Mouse (Mus musculus) gastrocnemius, adult 8-10 months (tissue): ENCODE measurements around the gene Mien1. TPM values are rescaled to one million over a fixed set of nuclear protein-coding genes. Genes with fewer than 3 reads are reported as not detected.

Experiments
- DNase-seq, 2 experiments: peaks; one replicate each; pipeline ENCODE4 v3.0.0; 2022; ENCODE audit warnings: low spot score in 2 of 2
- total RNA-seq, 4 experiments: library from RNA; stranded (reverse); gene quantifications; 2 replicates each; pipeline ENCODE4 v1.2.4; 2022

Mien1 gene
- total RNA-seq = 10 to 100 TPM; 34.5 to 41.7 (median 37.7) TPM

DNA sequence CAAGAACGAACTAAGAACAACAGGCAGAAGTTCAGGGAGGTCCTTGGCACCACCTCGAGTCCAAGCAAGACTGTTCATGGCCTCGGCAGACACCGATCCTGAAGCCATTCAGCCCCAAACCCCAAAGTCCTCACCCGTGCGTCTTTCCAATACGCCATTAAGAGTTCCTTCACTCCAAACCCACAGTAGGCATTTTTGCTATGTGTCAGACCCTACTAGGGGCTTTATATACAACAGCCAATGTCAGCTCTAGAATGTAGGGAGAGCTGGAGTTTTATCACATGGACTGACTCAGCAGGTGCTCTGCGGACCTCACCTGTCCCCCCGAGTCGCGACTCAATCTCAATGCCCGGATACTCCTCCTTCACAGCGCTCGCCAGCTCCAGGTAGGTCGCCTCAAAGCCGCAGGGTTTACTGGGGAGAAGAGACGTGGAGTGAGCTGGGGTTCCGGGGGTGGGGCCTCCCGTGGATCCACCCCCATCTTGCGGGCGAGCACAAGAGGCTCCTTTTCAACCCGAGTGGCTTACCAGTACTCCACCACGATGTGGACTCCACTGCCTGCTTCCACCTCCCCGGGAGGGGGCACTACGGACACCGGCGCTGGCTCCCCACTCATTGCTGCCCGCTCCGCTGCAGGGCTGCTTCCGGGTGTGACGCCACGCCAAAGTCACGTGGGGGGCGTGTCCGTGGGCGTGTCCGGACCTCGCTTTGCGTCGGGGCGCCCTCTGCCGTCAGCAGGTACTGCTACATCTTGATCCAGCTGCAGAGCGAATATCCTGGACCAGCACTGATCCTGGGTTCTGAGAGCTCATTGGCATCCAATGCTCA is at the start of gene Mien1:
Gene Mien1 (minus strand): TSS at position 661 of the 828 bp plus-strand sequence.
- peak; percentile 88 to 89 for DNase-seq

DNA sequence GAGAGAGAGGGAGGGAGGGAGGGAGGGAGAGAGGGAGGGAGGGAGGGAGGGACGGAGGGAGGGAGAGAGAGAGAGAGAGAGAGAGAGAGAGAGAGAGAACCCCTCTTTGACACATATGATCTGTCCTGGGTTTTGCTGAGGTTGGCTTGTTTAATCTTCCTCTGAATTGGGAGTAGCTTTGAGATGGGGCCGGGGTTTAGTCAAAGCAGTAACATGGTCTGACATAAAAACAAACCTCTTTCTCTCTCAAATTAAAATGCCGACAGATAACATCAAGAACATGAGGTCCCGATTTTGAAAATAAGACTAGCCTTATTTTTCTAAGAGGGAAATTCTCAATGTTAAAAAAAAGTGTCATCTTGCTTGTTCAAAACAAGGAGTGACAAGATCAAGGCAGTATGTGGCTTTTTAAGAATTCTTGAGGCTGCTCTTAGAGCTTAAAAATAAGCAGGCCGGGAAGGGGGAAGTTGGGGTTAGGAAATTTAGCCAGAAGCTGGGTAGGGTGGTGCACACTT is 48.8 kb upstream of the Mien1 start:
- DNase-seq = no peak

DNA sequence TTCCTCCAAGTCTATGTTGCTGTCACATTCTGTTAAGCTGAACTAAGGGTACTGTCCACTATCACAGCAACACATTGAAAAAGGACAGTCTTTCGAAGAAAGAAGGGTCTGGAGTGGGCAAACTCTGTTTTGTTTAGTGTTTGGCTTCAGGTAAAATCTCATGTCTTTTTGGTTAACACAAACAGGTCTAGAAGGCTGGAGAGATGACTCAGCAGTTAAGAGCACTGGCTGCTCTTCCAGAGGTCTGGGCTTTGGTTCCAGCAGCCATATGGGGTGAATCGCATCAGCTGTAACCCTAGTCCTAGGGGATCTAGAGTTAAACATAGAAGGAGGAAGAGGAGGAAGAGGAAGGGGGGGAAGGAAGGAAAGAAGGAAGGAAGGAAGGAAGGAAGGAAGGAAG is 47.0 kb upstream of the Mien1 start:
- DNase-seq = no peak

DNA sequence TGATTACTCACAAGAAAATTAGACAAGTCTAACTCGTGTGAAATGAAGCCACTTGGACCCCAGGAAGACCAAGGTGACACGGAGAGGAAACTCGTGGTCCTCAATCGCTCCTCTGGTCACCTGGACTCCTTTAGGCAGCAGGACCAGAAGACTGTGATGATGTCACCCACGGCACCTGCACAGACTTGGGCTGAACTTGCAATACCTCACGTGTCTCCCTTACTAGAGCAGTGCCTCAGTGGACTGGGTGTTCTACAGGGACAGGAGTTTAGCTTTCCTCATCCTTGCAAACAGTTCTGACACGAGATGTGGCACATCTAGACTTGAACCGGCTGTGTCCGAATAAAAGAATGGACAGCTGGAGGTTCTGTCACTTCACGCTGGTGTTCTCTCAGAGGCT is 43.3 kb upstream of the Mien1 start:
- no peak for DNase-seq

DNA sequence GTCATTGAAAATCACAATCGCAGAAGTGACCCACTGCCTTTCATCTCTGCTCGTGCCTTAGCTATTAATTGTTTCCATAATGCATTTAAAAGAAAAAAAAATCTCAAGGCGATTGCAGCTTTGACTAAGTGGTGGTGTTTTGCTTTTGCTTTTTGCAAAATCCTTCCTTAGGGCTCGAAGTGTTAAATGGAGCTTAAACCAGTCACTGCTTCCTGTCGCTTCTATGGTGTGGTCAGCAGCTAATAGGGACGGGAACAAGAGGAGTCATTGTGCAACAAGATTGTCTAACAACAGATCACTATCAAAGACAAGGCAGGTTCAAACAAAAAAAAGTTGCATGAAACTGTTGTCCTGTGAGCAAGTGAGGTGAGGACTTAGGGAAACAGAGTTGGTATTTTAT is 42.4 kb upstream of the Mien1 start:
- DNase-seq = no peak

DNA sequence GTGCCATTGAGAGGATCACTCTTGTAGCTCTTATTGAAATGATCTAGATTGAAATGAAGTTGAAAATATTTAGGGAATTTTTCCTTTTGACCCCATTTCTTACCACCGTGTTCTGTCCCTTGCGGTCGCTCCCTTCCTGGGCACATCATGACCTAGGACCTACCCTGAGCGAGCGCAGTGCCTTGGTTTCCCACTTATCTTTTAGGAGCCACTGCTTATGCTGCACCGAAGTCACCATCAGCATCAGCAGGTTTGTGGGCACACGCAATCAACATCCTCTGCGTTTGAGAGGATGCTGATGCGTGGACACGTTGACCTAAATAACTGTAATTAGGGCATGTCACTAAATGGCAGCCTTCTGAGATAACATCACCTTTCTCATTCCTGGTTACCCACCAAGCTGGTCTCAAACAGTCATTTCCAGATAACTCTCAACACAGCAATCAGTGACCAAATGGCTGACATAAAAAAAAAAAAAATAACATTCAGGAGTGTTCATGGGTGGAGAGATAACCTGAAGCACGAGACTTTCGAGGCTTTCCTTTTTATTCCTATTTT is 41.2 kb upstream of the Mien1 start:
- DNase-seq = no peak

DNA sequence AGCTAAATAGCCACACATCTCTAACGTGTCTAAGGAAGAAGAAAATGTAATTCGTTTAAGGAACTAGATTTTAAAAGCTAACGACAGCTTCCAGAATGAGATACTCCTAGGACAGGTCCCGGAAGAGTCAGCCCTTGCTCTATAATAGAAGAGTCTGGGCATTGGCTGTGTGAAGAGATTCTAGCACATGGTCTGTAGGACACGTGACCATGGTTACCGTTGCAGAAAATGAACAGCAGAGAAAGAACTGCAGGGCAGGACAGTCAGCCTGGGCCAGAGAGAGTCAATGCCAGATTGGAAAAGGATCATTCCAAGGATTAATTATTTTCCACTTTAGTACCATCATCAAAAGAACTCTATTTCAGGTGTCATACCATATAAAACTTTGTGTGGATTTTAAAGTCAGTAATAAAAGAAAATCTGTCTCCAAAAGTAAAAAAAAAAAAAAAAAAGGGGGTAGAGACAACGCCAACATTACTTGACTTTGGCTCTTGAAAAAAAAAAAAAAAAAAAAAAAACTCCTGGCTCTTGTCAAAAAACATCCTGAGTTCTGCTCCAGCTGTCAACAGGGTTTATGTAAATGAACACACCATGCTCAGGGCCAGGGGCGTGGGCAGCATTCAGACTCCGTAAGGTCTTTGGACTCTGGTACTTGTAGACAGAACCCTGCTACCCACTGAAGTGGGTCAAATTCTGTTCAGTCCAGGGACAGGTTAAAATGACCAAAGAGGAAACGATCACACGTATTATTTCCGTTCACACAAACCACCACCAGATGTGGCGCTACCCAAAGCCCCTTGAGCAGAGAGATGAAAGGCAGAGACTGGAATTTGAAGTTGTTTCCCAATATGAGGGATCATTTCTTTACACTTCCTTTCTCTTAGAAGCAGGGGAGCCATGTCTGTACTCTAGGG is 40.5 kb upstream of the Mien1 start:
- DNase-seq = no peak

DNA sequence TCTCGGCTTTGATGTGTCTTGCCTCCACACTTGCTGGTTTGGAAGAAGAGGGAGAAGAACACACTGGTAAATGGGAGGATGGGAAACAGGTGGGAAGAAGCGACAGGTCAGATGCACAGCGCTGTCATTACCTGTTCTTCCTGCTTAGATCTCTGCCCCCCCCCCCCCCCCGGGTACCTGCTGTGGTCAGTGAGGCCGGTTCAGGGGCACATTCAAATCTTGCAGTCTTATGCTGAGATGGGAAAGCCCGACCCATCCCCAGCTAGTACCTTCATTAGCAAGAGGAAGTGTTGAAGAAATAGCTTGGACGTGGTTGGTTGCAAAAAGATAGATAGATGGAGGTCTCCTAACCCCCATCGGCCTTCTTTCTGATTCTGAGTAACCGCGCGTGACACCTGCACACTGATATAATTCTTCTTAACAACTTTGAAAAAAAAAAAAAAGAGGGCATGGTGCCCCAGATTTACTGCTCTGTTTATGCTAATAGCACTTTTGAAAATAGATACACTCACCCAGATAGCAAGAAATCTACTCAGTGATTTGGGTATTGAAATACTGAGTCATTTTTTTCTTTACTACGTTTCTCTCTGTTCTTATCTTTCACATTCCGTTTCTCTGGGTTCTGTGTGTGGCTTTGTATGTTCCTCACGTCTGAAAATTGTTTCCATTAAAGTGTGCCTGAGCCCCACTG is 38.4 kb upstream of the Mien1 start:
- DNase-seq = no peak

DNA sequence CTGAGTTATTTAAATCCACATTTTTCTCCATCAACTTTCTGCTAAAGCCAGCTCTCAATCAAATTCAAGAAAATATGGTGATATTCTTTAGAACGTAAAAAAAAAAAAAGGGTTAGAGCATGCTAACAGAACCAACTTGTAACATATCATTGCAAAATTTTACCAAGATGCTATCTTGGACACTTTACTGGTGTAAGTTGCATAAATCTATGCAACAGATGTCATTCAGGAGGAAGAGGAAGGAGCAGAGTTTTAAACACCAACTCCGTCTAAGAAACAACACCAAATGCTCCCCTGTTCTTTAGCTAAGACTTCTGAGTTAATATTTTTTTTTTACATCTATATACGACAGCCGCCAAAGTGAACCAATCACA is 37.6 kb upstream of the Mien1 start:
- DNase-seq = no peak

DNA sequence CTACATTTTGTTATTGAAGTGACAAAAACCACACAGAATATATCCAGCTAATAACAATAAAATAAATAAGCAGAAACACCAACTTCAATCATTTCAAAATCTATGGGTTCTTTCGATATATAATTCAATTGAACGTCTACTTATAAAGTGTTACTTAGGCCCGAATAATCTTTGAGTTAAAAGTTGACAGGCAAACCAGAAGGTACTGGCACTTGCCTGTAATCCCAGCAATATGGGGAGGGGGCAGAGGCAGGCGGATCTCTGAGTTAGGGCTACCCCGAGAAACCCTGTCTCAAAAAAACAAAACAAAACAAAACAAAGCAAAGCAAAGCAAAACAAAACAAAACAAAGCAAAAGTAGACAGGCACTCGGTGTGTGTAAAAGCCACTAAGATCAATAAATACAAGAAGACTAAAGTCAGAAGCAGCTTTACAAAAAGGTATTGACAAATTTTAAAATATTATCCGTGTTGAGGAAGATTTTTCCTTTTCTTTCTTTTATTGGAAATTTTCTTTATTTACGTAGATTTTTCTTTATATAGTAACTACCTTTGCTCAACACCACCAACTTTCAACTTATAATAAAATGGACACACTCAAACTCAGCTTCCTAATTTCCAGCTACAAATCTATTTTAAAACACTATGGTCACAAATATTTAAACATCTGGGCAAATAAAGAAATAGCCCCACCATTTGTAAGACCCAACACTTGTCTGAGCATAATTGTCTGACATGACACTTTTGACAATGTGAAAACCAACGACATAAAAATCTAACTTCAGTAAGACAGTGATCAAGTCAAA is 37.0 kb upstream of the Mien1 start:
- DNase-seq = no peak

DNA sequence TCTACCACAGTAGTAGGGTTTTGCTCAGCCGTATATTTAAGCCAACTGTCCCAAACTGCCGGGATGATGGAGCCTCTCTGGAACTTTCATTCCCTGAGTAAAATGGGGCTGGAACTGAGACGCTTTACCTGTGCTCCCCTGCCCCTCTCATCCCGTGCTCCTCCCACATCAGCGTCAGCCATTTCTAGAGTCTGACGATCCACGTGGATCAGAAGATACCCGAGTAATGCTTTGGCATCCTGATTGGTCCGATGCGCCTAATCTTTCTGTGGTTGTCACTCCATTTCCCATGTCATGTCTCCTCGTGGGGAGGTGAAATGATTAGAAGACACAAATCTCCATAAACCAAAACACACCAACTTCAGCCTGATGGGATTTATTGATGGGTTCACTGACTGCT is 36.2 kb upstream of the Mien1 start:
- no peak for DNase-seq

DNA sequence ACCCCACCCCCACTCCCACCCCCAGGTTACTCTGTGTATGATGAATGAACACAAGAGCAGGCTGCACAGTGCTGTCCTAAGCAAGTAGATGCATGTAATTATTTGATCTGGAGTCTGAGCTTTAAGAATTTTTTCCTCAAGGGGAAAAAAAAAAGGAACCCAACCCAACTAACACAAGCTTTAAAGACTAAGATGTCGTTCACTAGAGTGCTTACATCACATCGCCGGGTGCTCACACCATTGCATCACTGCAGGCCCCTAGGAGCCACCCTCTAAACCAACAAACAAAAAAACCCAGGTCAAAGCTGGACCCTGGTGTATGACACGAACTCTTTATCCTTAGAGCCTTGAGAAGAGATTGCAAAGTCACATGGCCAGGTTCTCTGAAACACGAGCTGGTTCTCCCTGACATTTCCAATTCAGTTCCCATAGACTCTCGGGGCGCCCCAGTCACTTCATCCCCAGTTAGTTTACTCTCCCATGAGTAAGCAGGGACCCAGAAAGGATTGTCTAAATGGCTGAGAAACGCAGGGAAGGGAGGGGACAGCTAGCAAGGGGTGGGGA is 35.2 kb upstream of the Mien1 start:
- no peak for DNase-seq

DNA sequence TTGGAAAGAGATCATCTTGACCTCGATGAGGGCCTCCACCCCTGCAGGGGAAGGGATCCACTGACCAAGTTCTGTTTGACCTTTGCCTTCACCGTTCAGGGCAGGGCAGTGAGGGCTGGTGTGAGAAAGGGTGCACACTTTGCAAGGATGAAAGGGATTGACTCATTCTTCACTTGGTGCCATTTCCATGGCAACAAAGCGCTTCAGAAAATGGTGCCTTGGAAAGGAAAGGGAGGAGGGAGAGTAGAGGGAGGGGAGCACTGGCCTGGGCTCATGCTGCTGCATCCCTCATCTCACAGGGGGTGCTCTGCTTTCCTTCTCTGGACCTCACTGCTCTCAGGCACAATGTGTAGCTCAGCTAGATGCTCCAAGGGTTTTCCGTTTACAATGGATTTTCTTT is 33.9 kb upstream of the Mien1 start:
- DNase-seq = no peak

DNA sequence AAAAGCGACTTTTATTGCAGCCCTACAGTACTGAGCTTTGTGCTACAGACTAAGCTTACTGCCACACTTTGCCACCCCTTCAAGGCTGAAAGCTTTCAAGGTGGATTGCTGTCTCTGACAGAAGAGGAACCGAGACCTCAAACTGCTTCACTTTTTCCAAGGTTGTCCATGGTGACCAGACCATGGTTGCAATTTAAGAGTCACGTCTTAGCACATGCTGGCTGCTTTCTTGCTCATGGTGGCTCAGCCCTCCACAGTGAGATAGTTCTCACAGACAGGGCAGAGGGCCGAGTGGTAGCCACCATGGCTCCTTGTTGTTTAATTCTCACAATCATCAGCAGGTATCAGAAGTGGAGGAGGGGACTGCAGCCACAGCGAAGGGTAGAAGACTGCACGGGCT is 32.0 kb upstream of the Mien1 start:
- DNase-seq = no peak

DNA sequence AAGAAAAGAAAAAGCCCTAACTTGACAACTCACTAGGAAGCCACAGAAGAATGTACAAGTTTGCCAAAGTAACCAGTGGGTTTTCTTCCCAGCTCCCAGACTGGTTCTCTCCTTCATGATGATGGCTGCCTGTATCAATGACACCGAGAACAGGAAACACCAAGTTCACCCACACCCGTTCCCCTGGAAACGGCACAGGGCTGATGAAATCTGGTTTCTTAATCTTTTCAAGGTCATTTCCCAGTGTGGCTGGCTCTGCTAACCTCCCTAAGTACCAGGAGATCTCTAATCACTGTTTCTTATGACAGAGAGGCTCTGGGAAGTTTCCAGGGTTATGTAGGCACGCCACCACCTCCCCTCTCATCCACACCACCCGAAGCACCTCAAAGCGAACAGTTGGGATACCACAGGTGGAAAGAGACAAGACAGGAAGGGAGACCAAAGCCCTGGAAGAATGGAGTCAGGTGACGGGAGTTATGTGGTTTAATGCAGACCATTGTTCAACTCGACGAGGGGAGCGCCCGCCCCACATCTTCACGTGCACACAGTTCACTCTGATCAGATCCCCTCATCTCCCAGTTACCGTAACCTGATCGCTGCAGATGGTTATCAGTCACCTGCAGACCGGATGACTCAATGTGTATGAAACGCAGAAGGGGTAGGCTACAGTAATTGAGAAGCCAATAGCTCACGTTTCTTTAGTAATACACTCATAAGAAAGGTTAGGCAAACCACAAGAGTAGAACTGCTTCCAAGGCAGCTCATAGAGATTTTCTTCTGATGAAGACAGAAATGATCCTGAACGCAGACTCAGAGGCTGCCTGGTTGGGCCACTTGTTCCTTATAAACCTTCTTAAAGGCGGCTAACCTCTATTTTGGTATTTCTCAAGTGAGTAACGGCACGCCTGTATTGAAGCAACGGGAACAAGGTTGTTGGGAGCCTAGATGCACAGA is 31.2 kb upstream of the Mien1 start:
- no peak for DNase-seq

DNA sequence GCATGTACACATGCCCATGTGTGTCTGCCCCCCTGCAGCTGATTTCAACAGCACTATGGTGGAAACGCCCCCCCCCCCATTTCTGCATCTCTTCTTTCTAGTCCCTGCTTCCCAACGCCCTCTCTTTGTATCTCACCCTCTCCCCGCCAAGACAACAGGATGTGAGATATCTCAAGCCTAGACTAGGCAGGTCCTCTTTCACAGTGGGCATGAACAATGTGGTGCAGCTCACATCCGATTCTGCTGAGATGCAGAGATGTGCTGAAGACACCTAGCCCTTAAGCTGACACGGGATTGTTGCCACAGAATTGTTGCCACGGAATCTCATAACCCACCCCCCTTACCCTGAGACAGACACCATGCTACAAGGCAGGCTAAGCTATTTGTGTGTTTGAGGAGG is 25.7 kb upstream of the Mien1 start:
- no peak for DNase-seq

DNA sequence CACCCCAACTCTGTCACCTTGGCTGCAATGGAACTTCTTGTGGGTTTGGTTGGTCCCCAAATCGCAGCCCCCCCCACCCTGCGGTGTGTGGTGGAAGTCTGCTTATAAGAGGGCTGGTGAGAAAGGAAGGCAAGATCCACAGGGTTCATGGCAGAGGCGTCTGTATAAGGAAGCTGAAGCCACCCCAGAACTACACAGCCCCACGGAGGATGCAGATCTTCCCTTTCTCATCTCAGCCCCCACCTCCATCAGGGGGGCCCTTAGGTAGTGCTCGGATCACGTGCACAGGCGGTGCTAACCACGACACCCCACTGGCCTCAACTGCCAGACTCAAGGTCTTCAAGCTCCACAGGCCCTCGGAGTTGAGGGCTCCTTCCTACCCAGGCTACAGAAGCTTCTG is 25.1 kb upstream of the Mien1 start:
- no peak for DNase-seq

DNA sequence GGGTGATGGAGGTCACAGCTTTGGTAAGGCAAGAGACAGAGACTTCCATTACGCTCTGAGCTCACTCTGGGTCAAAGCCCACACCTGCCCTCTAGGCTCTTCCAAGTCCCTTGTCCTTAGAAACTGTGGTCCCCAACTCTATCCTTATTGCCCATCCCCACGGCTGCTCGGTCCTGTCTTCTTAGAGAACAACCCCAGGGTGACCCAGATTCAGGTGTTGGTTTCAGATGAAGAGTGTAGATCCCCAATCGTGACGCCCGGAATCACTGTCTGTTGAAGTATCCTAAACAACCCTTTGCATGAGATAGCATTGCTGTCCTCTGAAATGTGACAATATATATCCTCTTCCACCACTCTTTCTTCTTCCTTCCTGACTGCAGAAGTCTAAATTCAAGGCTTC is 23.5 kb upstream of the Mien1 start:
- DNase-seq = no peak

DNA sequence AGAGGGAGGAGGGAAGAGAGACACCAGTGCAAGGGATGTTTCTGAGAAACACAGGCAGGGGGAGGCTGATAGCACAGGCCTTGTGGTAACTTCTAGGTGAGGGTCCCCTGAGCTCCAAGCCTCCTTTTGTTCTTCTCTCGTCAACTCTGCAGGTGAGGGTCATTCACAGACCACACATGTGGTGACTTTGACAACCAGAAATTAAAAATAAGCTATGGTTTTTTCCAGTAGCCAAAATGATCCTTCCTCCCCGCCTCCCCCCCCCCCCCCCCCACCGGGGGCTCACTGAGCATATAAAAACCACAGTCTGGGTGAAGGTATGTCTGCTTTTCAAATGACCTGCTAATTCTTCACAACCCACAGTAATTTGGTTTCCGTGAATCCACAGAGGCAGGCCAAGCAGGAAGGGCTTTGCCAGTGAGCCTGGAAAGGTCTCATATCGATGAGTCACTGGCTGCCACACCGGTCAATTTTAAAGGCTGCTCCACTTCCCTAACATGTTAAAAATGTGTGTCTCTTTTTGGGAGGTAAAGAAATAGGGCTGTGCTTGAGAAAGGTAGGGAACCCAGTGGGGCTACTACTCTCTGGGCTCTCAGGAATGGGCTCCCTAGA is 22.4 kb upstream of the Mien1 start:
- DNase-seq = no peak
